Mouse (Mus musculus): ENCODE results near the gene Abcg8. TPM values are rescaled to one million over a fixed set of nuclear protein-coding genes. Genes with fewer than 3 reads are reported as not detected.
A peak's percentile ranks its signal among the peaks of the same experiment; 100 is the strongest.

Abcg8 gene
- polyA plus RNA-seq (2015; fragmentation: Nextera tagmentation; extraction: Ambion mirVana), result 0.08 TPM in 1 of 2 replicates, not detected in the other

DNA sequence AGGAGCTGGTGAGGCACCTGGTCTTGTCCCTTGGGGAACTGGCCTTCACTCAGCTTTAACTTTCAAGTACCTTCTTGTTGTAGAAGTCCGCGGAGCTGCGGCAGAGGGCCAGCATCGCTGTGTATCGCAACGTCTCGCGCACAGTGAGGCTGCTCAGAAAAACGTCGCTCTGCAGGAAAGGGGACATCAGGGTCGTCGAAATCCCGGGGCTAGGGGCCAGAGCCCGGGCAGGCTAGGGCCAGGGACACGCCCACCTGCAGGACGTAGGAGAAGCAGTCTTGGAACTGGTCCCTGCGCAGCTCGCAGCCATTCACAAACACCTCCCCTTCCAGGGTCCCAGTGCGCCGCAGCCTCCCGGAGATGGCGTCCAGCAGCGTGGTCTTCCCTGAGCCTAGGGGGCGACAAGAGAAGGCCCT, at the start of gene Abcg8:
Abcg8 (plus strand) TSS at position 352 of the 416 bp plus-strand sequence.
- 2% methylated on average over 24 of the region's 24 CpGs for WGBS
- peaks cover 9% of the 10 kb centered on the region for H3K27me3 ChIP-seq (ENCODE audit: control insufficient read depth, insufficient read depth, low read depth, low read length)
- no peaks in the 10 kb centered on the region for H3K36me3 ChIP-seq (ENCODE audit: control insufficient read depth, insufficient read depth, low read length)
- peak within 1 kb of the TSS; percentile 22; the same call in 1 of the 2 replicates for H3K27ac ChIP-seq (ENCODE audit: low read length)
- H3K4me1 ChIP-seq (ENCODE audit: control insufficient read depth, insufficient read depth, low read length), result peaks cover 23% of the 10 kb centered on the region
- H3K9ac ChIP-seq (ENCODE audit: low read depth, low read length), result peak within 1 kb of the TSS; percentile 61
- peak within 1 kb of the TSS; percentile 39 for H3K4me3 ChIP-seq (ENCODE audit: low read depth, low read length)
- H3K9me3 ChIP-seq (replicated peaks; ENCODE audit: control insufficient read depth, low read length, poor library complexity, severe bottlenecking), result no peaks in the 10 kb centered on the region
- 0 out of 2 replicates have a peak, but pooled peaks have one; percentile 46 for ATAC-seq
- H3K4me2 ChIP-seq (ENCODE audit: low read length), result peak within 1 kb of the TSS; percentile 70

DNA sequence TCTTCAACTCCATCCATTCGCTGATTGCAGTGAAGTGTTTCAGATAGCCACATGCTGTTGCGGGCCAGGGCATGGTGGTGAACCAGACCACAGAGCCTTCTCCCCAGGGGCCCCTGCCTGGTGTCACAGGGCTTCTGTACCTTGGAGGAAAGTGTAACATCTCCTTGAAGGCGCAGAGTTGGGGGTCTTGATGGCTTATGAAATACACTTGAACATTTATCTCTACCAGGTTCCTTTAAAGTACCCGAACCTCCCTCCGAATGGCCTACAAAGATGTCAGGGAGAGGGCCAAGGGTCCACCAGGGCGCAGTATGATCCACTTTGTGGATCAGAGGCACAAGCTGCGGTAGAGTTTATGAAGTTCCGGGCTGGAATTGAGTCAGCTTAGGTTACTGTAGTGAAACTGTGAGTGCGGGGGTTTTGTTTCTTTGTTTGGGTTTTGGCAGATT, 49.2 kb upstream of the Abcg8 start:
- peaks cover 3% of the 10 kb centered on the region; the same call in 1 of the 2 replicates for H3K4me1 ChIP-seq (ENCODE audit: control insufficient read depth, insufficient read depth, low read length)
- peak; percentile 79 for ATAC-seq
- no peaks in the 10 kb centered on the region for H3K36me3 ChIP-seq (ENCODE audit: control insufficient read depth, insufficient read depth, low read length)
- H3K4me2 ChIP-seq (ENCODE audit: low read length), result peak overlapping the region; percentile 68
- H3K9me3 ChIP-seq (replicated peaks; ENCODE audit: control insufficient read depth, low read length, poor library complexity, severe bottlenecking), result no peaks in the 10 kb centered on the region
- H3K27ac ChIP-seq (ENCODE audit: low read length), result peak overlapping the region; percentile 86; the same call in 1 of the 2 replicates
- H3K4me3 ChIP-seq (ENCODE audit: low read depth, low read length), result peak overlapping the region; percentile 72
- H3K27me3 ChIP-seq (ENCODE audit: control insufficient read depth, insufficient read depth, low read depth, low read length), result no peaks in the 10 kb centered on the region
- 28% methylated on average over 9 of the region's 9 CpGs for WGBS
- H3K9ac ChIP-seq (ENCODE audit: low read depth, low read length), result peak overlapping the region; percentile 77

DNA sequence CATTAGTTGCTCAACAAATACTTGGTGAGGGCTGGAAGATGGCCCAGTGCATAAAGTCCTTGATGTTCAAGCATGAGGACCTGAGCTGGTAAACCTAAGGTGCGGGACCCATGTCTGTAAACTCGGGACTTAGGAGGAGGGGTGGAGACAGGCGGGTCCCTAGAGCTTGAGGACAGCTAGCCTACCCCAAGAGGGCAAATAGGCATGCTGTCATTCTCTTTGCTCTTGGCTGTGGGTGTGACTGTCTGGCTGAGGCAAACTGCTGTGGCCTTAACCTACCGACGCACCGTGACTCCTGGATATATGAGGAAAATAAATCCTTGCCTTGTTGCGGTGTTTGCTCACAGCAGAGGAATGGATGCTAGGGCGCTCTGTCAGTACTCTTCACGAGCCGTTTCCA, 48.4 kb upstream of the Abcg8 start:
- WGBS, result 90% methylated on average over 10 of the region's 10 CpGs
- Histone ChIP-seq H3K9ac (ENCODE audit: low read depth, low read length) (no peak overlapping the region), H3K27ac (ENCODE audit: low read length) (no peak overlapping the region), H3K9me3 (replicated peaks; ENCODE audit: control insufficient read depth, low read length, poor library complexity, severe bottlenecking) (no peaks in the 10 kb centered on the region), H3K27me3 (ENCODE audit: control insufficient read depth, insufficient read depth, low read depth, low read length) (no peaks in the 10 kb centered on the region), H3K4me3 (ENCODE audit: low read depth, low read length) (no peak overlapping the region), H3K4me1 (ENCODE audit: control insufficient read depth, insufficient read depth, low read length) (peaks cover 3% of the 10 kb centered on the region; the same call in 1 of the 2 replicates), H3K4me2 (ENCODE audit: low read length) (no peak overlapping the region), H3K36me3 (ENCODE audit: control insufficient read depth, insufficient read depth, low read length) (no peaks in the 10 kb centered on the region)
- no peak for ATAC-seq

DNA sequence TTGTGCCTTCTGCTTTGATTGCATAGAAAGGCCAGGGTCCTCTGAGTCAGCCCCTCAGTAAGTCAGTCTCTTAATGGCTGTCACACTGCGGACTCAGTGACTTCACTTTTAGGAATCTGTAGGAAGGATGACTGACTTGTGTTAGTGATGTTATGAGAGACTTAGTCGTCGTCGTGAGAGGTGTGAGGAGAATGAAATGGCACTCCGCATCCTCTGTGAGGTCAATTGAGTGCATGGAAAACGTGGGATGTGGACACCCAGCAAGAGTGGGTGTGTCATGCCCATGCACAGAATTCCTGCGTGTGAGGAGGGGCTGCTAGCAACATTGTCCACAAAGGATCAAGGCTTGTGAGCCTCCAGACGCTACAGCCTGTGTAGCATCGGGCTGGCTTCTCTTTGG, 47.5 kb upstream of the Abcg8 start:
- Histone ChIP-seq H3K4me2 (ENCODE audit: low read length) (no peak overlapping the region), H3K36me3 (ENCODE audit: control insufficient read depth, insufficient read depth, low read length) (no peaks in the 10 kb centered on the region), H3K27me3 (ENCODE audit: control insufficient read depth, insufficient read depth, low read depth, low read length) (no peaks in the 10 kb centered on the region), H3K4me3 (ENCODE audit: low read depth, low read length) (no peak overlapping the region), H3K27ac (ENCODE audit: low read length) (no peak overlapping the region), H3K9ac (ENCODE audit: low read depth, low read length) (no peak overlapping the region), H3K4me1 (ENCODE audit: control insufficient read depth, insufficient read depth, low read length) (peaks cover 3% of the 10 kb centered on the region; the same call in 1 of the 2 replicates), H3K9me3 (replicated peaks; ENCODE audit: control insufficient read depth, low read length, poor library complexity, severe bottlenecking) (no peaks in the 10 kb centered on the region)
- WGBS, result 85% methylated on average over 9 of the region's 9 CpGs
- no peak for ATAC-seq

DNA sequence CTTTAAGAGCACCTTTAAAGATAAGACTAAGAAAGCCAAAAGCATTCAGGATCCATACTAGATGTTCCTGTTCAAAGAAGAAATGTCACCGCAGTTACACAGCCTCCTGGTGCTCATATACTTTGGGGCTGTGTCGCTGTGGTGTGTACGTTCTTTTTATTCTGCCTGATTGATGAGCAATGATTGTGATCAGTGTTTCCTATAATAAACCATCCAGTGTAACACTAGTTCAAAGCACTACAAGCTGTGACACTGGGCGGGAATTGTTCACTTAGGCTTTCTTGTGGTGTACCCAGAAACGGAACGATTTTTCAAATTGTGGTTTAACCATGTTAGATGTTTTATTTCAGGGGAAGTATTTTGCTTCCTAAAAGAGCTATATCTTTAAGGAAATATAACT, 44.3 kb upstream of the Abcg8 start:
- H3K9me3 ChIP-seq (replicated peaks; ENCODE audit: control insufficient read depth, low read length, poor library complexity, severe bottlenecking), result no peaks in the 10 kb centered on the region
- no peaks in the 10 kb centered on the region for H3K36me3 ChIP-seq (ENCODE audit: control insufficient read depth, insufficient read depth, low read length)
- ATAC-seq, result no peak
- 95% methylated on average over 6 of the region's 6 CpGs for WGBS
- H3K4me2 ChIP-seq (ENCODE audit: low read length), result no peak overlapping the region
- no peaks in the 10 kb centered on the region for H3K27me3 ChIP-seq (ENCODE audit: control insufficient read depth, insufficient read depth, low read depth, low read length)
- H3K27ac ChIP-seq (ENCODE audit: low read length), result no peak overlapping the region
- peaks cover 3% of the 10 kb centered on the region; the same call in 1 of the 2 replicates for H3K4me1 ChIP-seq (ENCODE audit: control insufficient read depth, insufficient read depth, low read length)
- no peak overlapping the region for H3K4me3 ChIP-seq (ENCODE audit: low read depth, low read length)
- H3K9ac ChIP-seq (ENCODE audit: low read depth, low read length), result no peak overlapping the region

DNA sequence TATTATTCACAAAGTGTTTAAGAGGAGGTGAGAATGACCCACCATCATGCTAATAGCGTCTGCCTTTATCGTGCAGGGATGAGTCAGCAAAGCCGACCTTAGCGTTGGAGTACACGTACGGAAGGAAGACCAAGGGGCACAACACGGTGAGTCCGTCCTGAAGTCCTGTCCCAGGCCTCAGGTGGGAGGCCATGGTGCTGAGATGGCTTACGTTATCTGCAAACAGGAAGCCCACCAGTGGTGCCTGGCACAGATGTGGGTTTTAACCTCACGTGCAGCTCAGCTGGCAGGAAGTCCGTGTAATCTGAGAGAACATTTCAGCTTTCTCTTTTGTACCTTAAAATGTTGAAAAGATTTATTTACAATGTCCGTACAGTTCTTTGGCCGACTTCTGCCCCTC, 42.7 kb upstream of the Abcg8 start:
- Histone ChIP-seq H3K4me1 (ENCODE audit: control insufficient read depth, insufficient read depth, low read length) (no peaks in the 10 kb centered on the region), H3K36me3 (ENCODE audit: control insufficient read depth, insufficient read depth, low read length) (no peaks in the 10 kb centered on the region), H3K9me3 (replicated peaks; ENCODE audit: control insufficient read depth, low read length, poor library complexity, severe bottlenecking) (no peaks in the 10 kb centered on the region), H3K27me3 (ENCODE audit: control insufficient read depth, insufficient read depth, low read depth, low read length) (no peaks in the 10 kb centered on the region), H3K4me2 (ENCODE audit: low read length) (no peak overlapping the region), H3K4me3 (ENCODE audit: low read depth, low read length) (no peak overlapping the region), H3K9ac (ENCODE audit: low read depth, low read length) (no peak overlapping the region), H3K27ac (ENCODE audit: low read length) (no peak overlapping the region)
- WGBS, result 90% methylated on average over 13 of the region's 13 CpGs
- no peak for ATAC-seq

DNA sequence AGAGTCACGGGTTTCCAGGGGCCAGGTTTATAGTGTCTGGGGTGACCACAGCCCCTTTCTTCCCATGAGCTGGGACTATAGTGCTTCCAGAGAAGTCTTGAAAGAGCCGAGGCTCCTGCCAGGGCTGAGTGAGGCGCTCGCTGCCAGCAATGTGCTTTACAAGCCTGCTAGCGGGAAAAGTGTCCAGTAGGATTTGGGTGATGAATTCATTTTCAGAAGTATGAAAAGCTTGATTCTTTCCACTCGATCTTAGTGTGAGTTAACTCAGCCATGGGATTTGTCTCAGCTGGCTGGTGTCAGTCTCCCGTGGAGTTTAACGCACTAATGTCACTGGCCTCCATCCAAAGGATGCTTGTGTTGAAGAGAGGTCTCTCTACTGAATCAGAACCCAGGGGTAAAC, 39.8 kb upstream of the Abcg8 start:
- Histone ChIP-seq H3K4me2 (ENCODE audit: low read length) (no peak overlapping the region), H3K4me3 (ENCODE audit: low read depth, low read length) (no peak overlapping the region), H3K27ac (ENCODE audit: low read length) (no peak overlapping the region), H3K9ac (ENCODE audit: low read depth, low read length) (no peak overlapping the region), H3K27me3 (ENCODE audit: control insufficient read depth, insufficient read depth, low read depth, low read length) (no peaks in the 10 kb centered on the region), H3K9me3 (replicated peaks; ENCODE audit: control insufficient read depth, low read length, poor library complexity, severe bottlenecking) (no peaks in the 10 kb centered on the region), H3K4me1 (ENCODE audit: control insufficient read depth, insufficient read depth, low read length) (no peaks in the 10 kb centered on the region), H3K36me3 (ENCODE audit: control insufficient read depth, insufficient read depth, low read length) (no peaks in the 10 kb centered on the region)
- 45% methylated on average over 8 of the region's 8 CpGs for WGBS
- no peak for ATAC-seq

DNA sequence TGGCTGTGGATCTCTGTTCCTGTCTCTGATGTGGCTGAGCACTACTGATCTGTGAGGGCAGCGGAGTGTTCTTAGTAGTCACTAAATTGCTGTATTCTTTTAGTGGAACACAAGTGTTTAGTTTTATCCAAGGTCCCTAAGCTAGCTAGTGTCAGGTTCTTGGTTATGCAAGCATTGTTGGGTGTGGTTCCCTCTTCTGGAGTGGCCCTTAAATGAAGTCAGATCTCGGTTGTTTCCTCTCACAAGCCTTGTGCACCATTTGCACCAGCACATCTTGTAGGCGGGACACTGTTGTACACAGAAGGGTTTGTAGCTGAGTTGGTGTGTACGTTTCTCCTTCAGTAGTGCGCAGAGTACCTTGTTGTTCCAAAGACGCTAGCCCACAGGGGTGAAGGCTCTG, 38.1 kb upstream of the Abcg8 start:
- H3K4me1 ChIP-seq (ENCODE audit: control insufficient read depth, insufficient read depth, low read length), result no peaks in the 10 kb centered on the region
- 90% methylated on average over 6 of the region's 6 CpGs for WGBS
- no peak overlapping the region for H3K27ac ChIP-seq (ENCODE audit: low read length)
- ATAC-seq, result no peak
- no peaks in the 10 kb centered on the region for H3K36me3 ChIP-seq (ENCODE audit: control insufficient read depth, insufficient read depth, low read length)
- H3K4me2 ChIP-seq (ENCODE audit: low read length), result no peak overlapping the region
- no peak overlapping the region for H3K4me3 ChIP-seq (ENCODE audit: low read depth, low read length)
- H3K27me3 ChIP-seq (ENCODE audit: control insufficient read depth, insufficient read depth, low read depth, low read length), result no peaks in the 10 kb centered on the region
- H3K9ac ChIP-seq (ENCODE audit: low read depth, low read length), result no peak overlapping the region
- no peaks in the 10 kb centered on the region for H3K9me3 ChIP-seq (replicated peaks; ENCODE audit: control insufficient read depth, low read length, poor library complexity, severe bottlenecking)

DNA sequence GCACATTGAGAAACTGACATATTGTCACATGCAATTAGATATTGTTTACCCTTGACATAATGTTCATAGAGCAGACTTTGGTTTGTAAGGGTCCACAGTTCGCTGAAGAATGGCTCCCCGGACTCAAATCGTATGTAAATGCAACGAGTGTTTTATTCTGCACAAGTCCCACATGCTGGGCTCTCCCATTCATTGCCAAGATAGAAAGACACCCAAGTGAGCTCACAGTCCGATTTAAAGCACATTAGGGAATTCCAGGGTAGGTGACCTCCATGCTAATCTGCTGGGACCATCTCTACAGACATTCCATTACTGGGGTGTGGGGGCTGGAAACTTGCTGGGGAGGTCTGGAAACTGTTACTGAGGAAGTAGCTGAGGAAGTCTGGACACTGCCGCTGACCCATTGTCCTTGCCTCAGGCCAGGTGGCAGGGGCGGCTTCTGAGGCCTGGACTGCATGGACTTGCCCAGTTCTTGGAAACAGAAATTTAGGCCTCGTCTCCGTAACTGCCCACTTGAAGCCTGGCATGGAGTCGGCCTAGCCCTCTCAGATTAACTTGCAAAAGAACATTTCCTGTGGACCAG, 36.2 kb upstream of the Abcg8 start:
- Histone ChIP-seq H3K4me2 (ENCODE audit: low read length) (no peak overlapping the region), H3K4me1 (ENCODE audit: control insufficient read depth, insufficient read depth, low read length) (no peaks in the 10 kb centered on the region), H3K4me3 (ENCODE audit: low read depth, low read length) (no peak overlapping the region), H3K9ac (ENCODE audit: low read depth, low read length) (no peak overlapping the region), H3K27me3 (ENCODE audit: control insufficient read depth, insufficient read depth, low read depth, low read length) (no peaks in the 10 kb centered on the region), H3K9me3 (replicated peaks; ENCODE audit: control insufficient read depth, low read length, poor library complexity, severe bottlenecking) (no peaks in the 10 kb centered on the region), H3K27ac (ENCODE audit: low read length) (no peak overlapping the region), H3K36me3 (ENCODE audit: control insufficient read depth, insufficient read depth, low read length) (no peaks in the 10 kb centered on the region)
- WGBS, result 50% methylated on average over 10 of the region's 10 CpGs
- ATAC-seq, result no peak
